Mouse (Mus musculus): Measurements from ENCODE around the gene Raet1e. TPM values are rescaled to one million over a fixed set of nuclear protein-coding genes. Genes with fewer than 3 reads are reported as not detected.
"Not testable (repeated sequence)": the region's sequence is repeated elsewhere in the genome, so short reads cannot be mapped to it uniquely, and the experiment has no call there.

Gene Raet1e
- total RNA-seq, 2 experiments from 2014 or later = not detected

GRCm38 (mm10) chr10:22163705-22164583 lies 5.6 kb downstream of the Raet1e start:
- peak; percentile 45 to 82 for DNase-seq (ENCODE audit: low spot score in 2 of 2)

- not testable (repeated sequence) for DNase-seq (ENCODE audit: low spot score in 2 of 2)
Measured at GRCm38 (mm10) chr10:22165328-22166003, 7.1 kb downstream of the Raet1e start.

GRCm38 (mm10) chr10:22166025-22166424 lies 7.7 kb downstream of the Raet1e start:
- DNase-seq (ENCODE audit: low spot score in 2 of 2) = not testable (repeated sequence)

- DNase-seq (ENCODE audit: low spot score in 2 of 2) = not testable (repeated sequence)
Measured at GRCm38 (mm10) chr10:22167061-22167460, 8.7 kb downstream of the Raet1e start.

- DNase-seq (ENCODE audit: low spot score in 2 of 2) = not testable (repeated sequence)
Measured at GRCm38 (mm10) chr10:22169116-22169515, 10.7 kb downstream of the Raet1e start.

- DNase-seq (ENCODE audit: low spot score in 2 of 2) = not testable (repeated sequence)
Measured at GRCm38 (mm10) chr10:22172431-22173334, 14.3 kb downstream of the Raet1e start.

GRCm38 (mm10) chr10:22173335-22174189 lies 15.2 kb downstream of the Raet1e start:
- not testable (repeated sequence) for DNase-seq (ENCODE audit: low spot score in 2 of 2)

GRCm38 (mm10) chr10:22174190-22174487 lies 15.8 kb downstream of the Raet1e start:
- not testable (repeated sequence) for DNase-seq (ENCODE audit: low spot score in 2 of 2)

GRCm38 (mm10) chr10:22176515-22176914 lies 18.1 kb downstream of the Raet1e start:
- not testable (repeated sequence) for DNase-seq (ENCODE audit: low spot score in 2 of 2)

GRCm38 (mm10) chr10:22191035-22191434 lies 32.7 kb downstream of the Raet1e start:
- DNase-seq (ENCODE audit: low spot score in 2 of 2) = not testable (repeated sequence)

GRCm38 (mm10) chr10:22201352-22201751 lies 43.0 kb downstream of the Raet1e start:
- not testable (repeated sequence) for DNase-seq (ENCODE audit: low spot score in 2 of 2)

GRCm38 (mm10) chr10:22202784-22203583 lies 44.6 kb downstream of the Raet1e start:
- not testable (repeated sequence) for DNase-seq (ENCODE audit: low spot score in 2 of 2)

- DNase-seq (ENCODE audit: low spot score in 2 of 2) = not testable (repeated sequence)
Measured at GRCm38 (mm10) chr10:22206443-22206842, 48.1 kb downstream of the Raet1e start.

GRCm38 (mm10) chr10:22212012-22212696 lies 53.8 kb downstream of the Raet1e start:
- peak in 1 of 2 experiments; percentile 45 for DNase-seq (ENCODE audit: low spot score in 2 of 2)

- DNase-seq (ENCODE audit: low spot score in 2 of 2) = peak in 1 of 2 experiments; percentile 11
Measured at GRCm38 (mm10) chr10:22223474-22224349, 65.3 kb downstream of the Raet1e start.

- no peak for DNase-seq (ENCODE audit: low spot score in 2 of 2)
Measured at GRCm38 (mm10) chr10:22265060-22265459, 106.7 kb downstream of the Raet1e start.

- not testable (repeated sequence) for DNase-seq (ENCODE audit: low spot score in 2 of 2)
Measured at GRCm38 (mm10) chr10:22270879-22271786, 112.8 kb downstream of the Raet1e start.

All from layer of hippocampus, adult 18-20 months (tissue).